Mouse (Mus musculus): ENCODE data around the gene Pde2a.

DNA sequence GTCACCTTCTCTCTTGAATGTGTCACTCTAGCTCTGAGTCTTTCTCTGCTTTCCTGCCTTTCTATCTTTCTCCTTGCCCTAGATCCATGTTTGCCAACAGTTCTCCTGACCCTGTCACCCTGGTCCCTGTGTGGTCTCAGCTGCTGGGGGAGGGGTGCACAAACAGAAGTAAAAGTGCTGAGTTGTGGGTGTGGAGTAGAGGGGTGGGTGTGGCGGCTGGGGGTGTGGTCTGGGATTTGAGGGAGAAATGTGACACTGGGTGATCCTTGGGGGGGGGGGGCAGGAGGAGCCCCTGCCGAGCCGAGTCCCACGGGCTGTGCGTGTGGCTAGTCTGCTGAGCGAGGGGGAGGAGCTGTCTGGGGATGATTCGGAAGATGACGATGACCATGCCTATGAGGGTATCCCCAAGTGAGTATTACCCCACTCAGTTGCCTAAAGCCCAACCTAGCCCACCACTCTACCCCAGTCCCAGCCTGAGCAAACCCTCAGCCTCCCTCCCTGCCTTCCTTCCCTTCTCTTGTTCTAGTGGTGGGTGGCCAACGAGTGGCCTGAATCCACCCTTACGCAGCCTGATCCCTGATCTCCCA, 35.5 kb upstream of the Pde2a start:
- TF ChIP-seq POLR2A (IDR thresholded peaks at IDR 0.05; ENCODE audit: insufficient read depth, low read depth, low read length) (no peak), CTCF (IDR thresholded peaks at IDR 0.05) (no peak)
